Mouse (Mus musculus) MEL (cell line): Measurements from ENCODE around the gene Gstp1. TPM values are rescaled to one million over a fixed set of nuclear protein-coding genes. Genes with fewer than 3 reads are reported as not detected.
A peak's percentile ranks its signal among the peaks of the same experiment; 100 is the strongest.

Source experiments
- DNase-seq: peaks from one replicate; pipeline ENCODE4 v3.0.0; 2011; ENCODE audit warnings: low read depth, low spot score
- H3K27ac ChIP-seq: 2 replicates; pipeline ENCODE4 v1.5.1; 2012; ENCODE audit warnings: low read depth, mild to moderate bottlenecking, control low read depth, low read length, moderate library complexity; ENCODE audit not compliant: control insufficient read depth
- H3K27me3 ChIP-seq, 2 experiments: fragments of 150-350 bp in 1 of 2; sonication (generic) in 1 of 2; 2 replicates each; pipeline ENCODE4 v1.6.1; 2012; ENCODE audit warnings: low read length in 2 of 2, mild to moderate bottlenecking in 2 of 2, improper control_type of control experiment in 1 of 2, moderate library complexity in 1 of 2; ENCODE audit not compliant: insufficient read depth in 2 of 2, control insufficient read depth in 1 of 2
- H3K36me3 ChIP-seq, 2 experiments: 2 replicates each; pipeline ENCODE4 v1.6.1; 2012 to 2014; ENCODE audit warnings: low read length in 2 of 2, improper control_type of control experiment in 1 of 2, inconsistent platforms in 1 of 2, mild to moderate bottlenecking in 1 of 2; ENCODE audit not compliant: insufficient read depth in 2 of 2, control insufficient read depth in 1 of 2
- H3K4me1 ChIP-seq, 2 experiments: fragments of 150-350 bp in 1 of 2; sonication (generic) in 1 of 2; 2 replicates each; pipeline ENCODE4 v1.6.1; 2012; ENCODE audit warnings: low read length in 2 of 2, improper control_type of control experiment in 1 of 2, mild to moderate bottlenecking in 1 of 2; ENCODE audit not compliant: insufficient read depth in 2 of 2, control insufficient read depth in 1 of 2
- H3K4me3 ChIP-seq, 2 experiments: fragments of 150-350 bp in 1 of 2; sonication (generic) in 1 of 2; 2 replicates each; pipeline ENCODE4 v1.5.1; 2012; ENCODE audit warnings: low read depth in 2 of 2, low read length in 2 of 2, mild to moderate bottlenecking in 2 of 2, moderate library complexity in 2 of 2, control low read depth in 1 of 2, improper control_type of control experiment in 1 of 2; ENCODE audit not compliant: control insufficient read depth in 1 of 2, insufficient read depth in 1 of 2
- H3K79me2 ChIP-seq: 2 replicates; pipeline ENCODE4 v1.6.1; 2012; ENCODE audit warnings: mild to moderate bottlenecking, low read length, moderate library complexity; ENCODE audit not compliant: control insufficient read depth, poor library complexity, insufficient read depth
- H3K9ac ChIP-seq: 2 replicates; pipeline ENCODE4 v1.6.1; 2012; ENCODE audit warnings: low read depth, mild to moderate bottlenecking, control low read depth, low read length, moderate library complexity; ENCODE audit not compliant: control insufficient read depth, poor library complexity, severe bottlenecking
- H3K9me3 ChIP-seq: fragments of 150-350 bp; sonication (generic); replicated peaks from 2 replicates; pipeline ENCODE4 v1.6.1; 2012; ENCODE audit warnings: mild to moderate bottlenecking, low read length, improper control_type of control experiment, moderate library complexity; ENCODE audit not compliant: insufficient read depth
- BHLHE40 ChIP-seq: IDR thresholded peaks from 2 replicates; pipeline ENCODE4 v1.6.1; 2012; ENCODE audit warnings: low read depth, mild to moderate bottlenecking, inconsistent platforms, low read length, improper control_type of control experiment, borderline replicate concordance
- CHD1 ChIP-seq: IDR thresholded peaks from 2 replicates; pipeline ENCODE4 v1.6.1; 2012; ENCODE audit warnings: low read depth, mild to moderate bottlenecking, inconsistent platforms, low read length, improper control_type of control experiment
- CHD2 ChIP-seq: IDR thresholded peaks from 2 replicates; pipeline ENCODE4 v1.6.1; 2011; ENCODE audit warnings: low read length, improper control_type of control experiment
- CTCF ChIP-seq, 3 experiments: IDR thresholded peaks in 2 of 3; conservative IDR thresholded peaks in 1 of 3; 2 replicates each; pipeline ENCODE4 v1.5.1; 2011 to 2012; ENCODE audit warnings: low read length in 3 of 3, low read depth in 2 of 3, mild to moderate bottlenecking in 2 of 3, improper control_type of control experiment in 1 of 3, inconsistent platforms in 1 of 3, mixed read lengths in 1 of 3, moderate library complexity in 1 of 3; ENCODE audit not compliant: control insufficient read depth in 1 of 3, insufficient read depth in 1 of 3, poor library complexity in 1 of 3, severe bottlenecking in 1 of 3
- E2F4 ChIP-seq: IDR thresholded peaks from 2 replicates; pipeline ENCODE4 v1.6.1; 2011; ENCODE audit warnings: low read depth, low read length, improper control_type of control experiment, borderline replicate concordance
- ELF1 ChIP-seq: IDR thresholded peaks from 2 replicates; pipeline ENCODE4 v1.6.1; 2014; ENCODE audit warnings: low read depth, mild to moderate bottlenecking, inconsistent platforms, low read length, improper control_type of control experiment, moderate library complexity
- EP300 ChIP-seq, 2 experiments: IDR thresholded peaks; 2 replicates each; pipeline ENCODE4 v1.6.1; 2011; ENCODE audit warnings: improper control_type of control experiment in 2 of 2, low read length in 2 of 2, low read depth in 1 of 2, mild to moderate bottlenecking in 1 of 2
- ETS1 ChIP-seq: IDR thresholded peaks from 2 replicates; pipeline ENCODE4 v1.6.1; 2012; ENCODE audit warnings: low read depth, mild to moderate bottlenecking, inconsistent platforms, low read length, improper control_type of control experiment, moderate library complexity
- GABPA ChIP-seq: IDR thresholded peaks from 2 replicates; pipeline ENCODE4 v1.6.1; 2012; ENCODE audit warnings: low read depth, mild to moderate bottlenecking, inconsistent platforms, low read length, improper control_type of control experiment, moderate library complexity
- GATA1 ChIP-seq: IDR thresholded peaks from 2 replicates; pipeline ENCODE4 v1.6.1; 2011; ENCODE audit warnings: low read depth, low read length, improper control_type of control experiment
- HCFC1 ChIP-seq: IDR thresholded peaks from 2 replicates; pipeline ENCODE4 v1.6.1; 2012; ENCODE audit warnings: low read depth, mild to moderate bottlenecking, inconsistent platforms, low read length, improper control_type of control experiment, moderate library complexity
- JUND ChIP-seq: IDR thresholded peaks from 2 replicates; pipeline ENCODE4 v1.6.1; 2011; ENCODE audit warnings: low read depth, mild to moderate bottlenecking, improper control_type of control experiment, low read length
- KAT2A ChIP-seq: conservative IDR thresholded peaks from 2 replicates; pipeline ENCODE4 v1.6.1; 2012; ENCODE audit warnings: low read depth, low read length, improper control_type of control experiment, inconsistent platforms
- MAFK ChIP-seq: IDR thresholded peaks from 2 replicates; pipeline ENCODE4 v1.6.1; 2011; ENCODE audit warnings: low read depth, mild to moderate bottlenecking, low read length, improper control_type of control experiment, borderline replicate concordance
- MAX ChIP-seq: IDR thresholded peaks from 2 replicates; pipeline ENCODE4 v1.6.1; 2011; ENCODE audit warnings: low read length, improper control_type of control experiment
- MAZ ChIP-seq: IDR thresholded peaks from 2 replicates; pipeline ENCODE4 v1.6.1; 2012; ENCODE audit warnings: low read depth, mild to moderate bottlenecking, inconsistent platforms, low read length, improper control_type of control experiment
- MEF2A ChIP-seq: IDR thresholded peaks from 2 replicates; pipeline ENCODE4 v1.6.1; 2014; ENCODE audit warnings: low read depth, mild to moderate bottlenecking, inconsistent platforms, low read length, improper control_type of control experiment; ENCODE audit not compliant: poor library complexity, insufficient replicate concordance, severe bottlenecking; ENCODE audit errors: extremely low read depth
- MXI1 ChIP-seq: IDR thresholded peaks from 2 replicates; pipeline ENCODE4 v1.6.1; 2011; ENCODE audit warnings: mild to moderate bottlenecking, low read depth, low read length, improper control_type of control experiment
- MYB ChIP-seq: IDR thresholded peaks from 2 replicates; pipeline ENCODE4 v1.6.1; 2011; ENCODE audit warnings: mild to moderate bottlenecking, low read depth, low read length, improper control_type of control experiment
- MYC ChIP-seq: IDR thresholded peaks from 2 replicates; pipeline ENCODE4 v1.6.1; 2011; ENCODE audit warnings: low read depth, mild to moderate bottlenecking, low read length, improper control_type of control experiment, moderate library complexity
- NRF1 ChIP-seq: IDR thresholded peaks from 2 replicates; pipeline ENCODE4 v1.6.1; 2014; ENCODE audit warnings: low read depth, mild to moderate bottlenecking, inconsistent platforms, low read length, improper control_type of control experiment, moderate library complexity; ENCODE audit not compliant: poor library complexity, insufficient read depth, severe bottlenecking
- POLR2A ChIP-seq, 2 experiments: IDR thresholded peaks; 2 replicates each; pipeline ENCODE4 v1.6.1; 2011 to 2012; ENCODE audit warnings: low read length in 2 of 2, mild to moderate bottlenecking in 2 of 2, control low read depth in 1 of 2, improper control_type of control experiment in 1 of 2, low read depth in 1 of 2, moderate library complexity in 1 of 2; ENCODE audit not compliant: control insufficient read depth in 1 of 2, insufficient read depth in 1 of 2, poor library complexity in 1 of 2
- POLR2AphosphoS2 ChIP-seq: IDR thresholded peaks from 2 replicates; pipeline ENCODE4 v1.6.1; 2011; ENCODE audit warnings: low read length, improper control_type of control experiment
- POLR2AphosphoS5 ChIP-seq: IDR thresholded peaks from 2 replicates; pipeline ENCODE4 v1.6.1; 2012; ENCODE audit warnings: low read depth, borderline replicate concordance, mild to moderate bottlenecking, inconsistent platforms, low read length, moderate library complexity, mixed read lengths
- RAD21 ChIP-seq: IDR thresholded peaks from 2 replicates; pipeline ENCODE4 v1.6.1; 2011; ENCODE audit warnings: mild to moderate bottlenecking, low read depth, low read length, improper control_type of control experiment
- RCOR1 ChIP-seq: IDR thresholded peaks from 2 replicates; pipeline ENCODE4 v1.6.1; 2012; ENCODE audit warnings: low read depth, mild to moderate bottlenecking, inconsistent platforms, low read length, improper control_type of control experiment
- SIN3A ChIP-seq: IDR thresholded peaks from 2 replicates; pipeline ENCODE4 v1.6.1; 2012; ENCODE audit warnings: low read length, improper control_type of control experiment, inconsistent platforms
- SMC3 ChIP-seq: IDR thresholded peaks from 2 replicates; pipeline ENCODE4 v1.6.1; 2011; ENCODE audit warnings: low read depth, low read length, improper control_type of control experiment
- TAL1 ChIP-seq: IDR thresholded peaks from 2 replicates; pipeline ENCODE4 v1.6.1; 2012; ENCODE audit warnings: mild to moderate bottlenecking, inconsistent platforms, low read length, moderate library complexity, mixed read lengths
- TBP ChIP-seq: IDR thresholded peaks from 2 replicates; pipeline ENCODE4 v1.8.0; 2011; ENCODE audit warnings: low read depth, low read length, improper control_type of control experiment
- TCF12 ChIP-seq: IDR thresholded peaks from 2 replicates; pipeline ENCODE4 v1.6.1; 2014; ENCODE audit warnings: low read depth, mild to moderate bottlenecking, inconsistent platforms, low read length, improper control_type of control experiment, moderate library complexity
- USF1 ChIP-seq: IDR thresholded peaks from 2 replicates; pipeline ENCODE4 v1.6.1; 2014; ENCODE audit warnings: low read depth, mild to moderate bottlenecking, inconsistent platforms, low read length, improper control_type of control experiment, moderate library complexity
- USF2 ChIP-seq, 2 experiments: IDR thresholded peaks; 2 replicates each; pipeline ENCODE4 v1.6.1; 2011 to 2012; ENCODE audit warnings: improper control_type of control experiment in 2 of 2, low read length in 2 of 2, borderline replicate concordance in 1 of 2, inconsistent platforms in 1 of 2, low read depth in 1 of 2, mild to moderate bottlenecking in 1 of 2; ENCODE audit not compliant: insufficient read depth in 1 of 2
- ZC3H11A ChIP-seq: IDR thresholded peaks from 2 replicates; pipeline ENCODE4 v1.6.1; 2012; ENCODE audit warnings: low read depth, mild to moderate bottlenecking, inconsistent platforms, low read length, improper control_type of control experiment
- ZKSCAN1 ChIP-seq: IDR thresholded peaks from 2 replicates; pipeline ENCODE4 v1.6.1; 2012; ENCODE audit warnings: low read depth, mild to moderate bottlenecking, inconsistent platforms, low read length, improper control_type of control experiment, moderate library complexity
- ZMIZ1 ChIP-seq: IDR thresholded peaks from 2 replicates; pipeline ENCODE4 v1.6.1; 2012; ENCODE audit warnings: low read depth, mild to moderate bottlenecking, inconsistent platforms, low read length, improper control_type of control experiment, moderate library complexity
- ZNF384 ChIP-seq: IDR thresholded peaks from 2 replicates; pipeline ENCODE4 v1.6.1; 2012; ENCODE audit warnings: low read depth, mild to moderate bottlenecking, inconsistent platforms, low read length, improper control_type of control experiment
- polyA plus RNA-seq, 2 experiments: library from polyadenylated mRNA; stranded (reverse) in 1 of 2; unstranded in 1 of 2; fragments of >175 nt in 1 of 2; fragments of >200 nt in 1 of 2; gene quantifications; 2 replicates each; pipeline versions ENCODE4 v1.2.1 to v1.2.4; 2012; ENCODE audit warnings: low replicate concordance in 2 of 2, low read depth in 1 of 2; ENCODE audit not compliant: insufficient read length in 2 of 2, insufficient read depth in 1 of 2, missing spikeins in 1 of 2
- total RNA-seq: library from RNA; depleted of rRNA; stranded (reverse); fragments of 300-350 nt; gene quantifications from 2 replicates; pipeline ENCODE4 v1.2.3, GENCODE M21; 2012; rRNA removed

Gene Gstp1
- total RNA-seq (251 and 270 TPM in 2 replicates), polyA plus RNA-seq (100 to 1,000 TPM in 1 of 2 experiments, not detected in 1; 369 TPM)

DNA sequence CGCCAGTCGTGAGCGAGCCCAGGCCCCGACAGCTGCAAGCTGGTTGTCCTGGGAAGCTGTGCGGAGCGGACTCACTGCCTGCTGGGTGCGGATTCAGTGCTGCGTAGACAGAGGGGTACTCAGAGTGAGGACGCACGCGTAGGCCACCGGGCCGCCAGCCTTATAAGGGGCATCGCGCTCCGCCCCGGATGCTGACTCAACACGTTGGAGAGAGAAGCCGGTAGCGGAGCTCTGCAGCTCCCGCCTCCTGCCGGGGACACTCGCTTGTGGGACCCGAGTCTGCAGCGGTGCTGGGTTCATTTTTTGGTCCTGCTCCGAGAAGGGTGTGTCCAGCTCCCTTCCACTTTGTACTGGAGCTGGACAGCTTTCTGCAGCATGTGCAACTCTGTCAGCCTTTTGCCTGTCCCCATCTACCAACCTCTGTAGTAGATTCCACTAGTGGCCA lies at the start of gene Gstp1:
TSS of gene Gstp1 (minus strand) at position 198 of the 445 bp plus-strand sequence.
- peak within 1 kb of the TSS; percentile 46 for H3K27ac ChIP-seq
- TF ChIP-seq E2F4 = no peak
- TF ChIP-seq JUND = no peak
- peak; percentile 70 for TF ChIP-seq MYC
- peak; percentile 76 for TF ChIP-seq HCFC1
- TF ChIP-seq MAX = peak; percentile 66; the same call in 1 of the 2 replicates
- TF ChIP-seq ETS1 = peak; percentile 45; the same call in 1 of the 2 replicates
- TF ChIP-seq TBP = peak; percentile 97
- TF ChIP-seq TAL1 = no peak
- peak; percentile 72; the same call in 1 of the 2 replicates for TF ChIP-seq POLR2AphosphoS5
- TF ChIP-seq SMC3 = no peak
- TF ChIP-seq KAT2A = no peak
- no peak for TF ChIP-seq ZKSCAN1
- TF ChIP-seq USF2 (IDR thresholded peaks at IDR 0.05; ENCODE audit: borderline replicate concordance in 1 of 2, insufficient read depth in 1 of 2, low read depth in 1 of 2, low read length in 2 of 2) = no peak
- 0 out of 2 replicates have a peak, but pooled peaks have one; percentile 10 for TF ChIP-seq USF1
- no peak for TF ChIP-seq GABPA
- peak; percentile 51 for TF ChIP-seq TCF12
- TF ChIP-seq BHLHE40 = peak; percentile 12; the same call in 1 of the 2 replicates
- peak; percentile 95 for TF ChIP-seq POLR2AphosphoS2
- peak; percentile 62 for TF ChIP-seq NRF1
- no peak for TF ChIP-seq CHD1
- peak; percentile 50; the same call in 1 of the 2 replicates for TF ChIP-seq MAZ
- no peak for TF ChIP-seq MYB
- no peak for TF ChIP-seq CHD2
- TF ChIP-seq ZMIZ1 = peak; percentile 97
- TF ChIP-seq ELF1 = peak; percentile 76
- TF ChIP-seq SIN3A = peak; percentile 73
- TF ChIP-seq MAFK = peak; percentile 86
- TF ChIP-seq RCOR1 = no peak
- TF ChIP-seq ZC3H11A = no peak
- TF ChIP-seq ZNF384 = no peak
- TF ChIP-seq GATA1 = no peak
- no peak for TF ChIP-seq RAD21
- TF ChIP-seq MEF2A = no peak
- peak; percentile 87 for TF ChIP-seq MXI1
- peak in 1 of 3 experiments; percentile 5; a peak in 1 of 6 replicates for TF ChIP-seq CTCF (IDR thresholded peaks at IDR 0.05 in 2 of 3, conservative IDR thresholded peaks at IDR 0.05 in 1 of 3; ENCODE audit: control insufficient read depth in 1 of 3, insufficient read depth in 1 of 3, low read depth in 2 of 3, low read length in 3 of 3, poor library complexity in 1 of 3, severe bottlenecking in 1 of 3)
- peak; percentile 93 to 98 for TF ChIP-seq POLR2A (IDR thresholded peaks at IDR 0.05; ENCODE audit: control insufficient read depth in 1 of 2, insufficient read depth in 1 of 2, low read depth in 1 of 2, low read length in 2 of 2, poor library complexity in 1 of 2)
- peak; percentile 9 to 23; a peak in 1 of 4 replicates for TF ChIP-seq EP300 (IDR thresholded peaks at IDR 0.05; ENCODE audit: low read depth in 1 of 2, low read length in 2 of 2)

More for the DNA sequence above, at the start of gene Gstp1:
- peak; percentile 93 for DNase-seq
- Histone ChIP-seq H3K79me2 (peaks cover 4% of the 10 kb centered on the region), H3K36me3 (peaks cover 0 to 5% of the 10 kb centered on the region in 2 experiments; a peak in 2 of 4 replicates), H3K9ac (peak within 1 kb of the TSS; percentile 84), H3K27me3 (no peaks in the 10 kb centered on the region), H3K4me3 (peak within 1 kb of the TSS; percentile 77 to 94), H3K9me3 (no peaks in the 10 kb centered on the region), H3K4me1 (peaks cover 0 to 8% of the 10 kb centered on the region in 2 experiments; a peak in 2 of 4 replicates)
